Mouse (Mus musculus) spleen, postnatal 4 days (tissue): ENCODE data around the gene Pgc.
A peak's percentile ranks its signal among the peaks of the same experiment; 100 is the strongest.

Experiments used
- DNase-seq, 2 experiments: peaks; one replicate each; pipeline ENCODE4 v3.0.0; 2022; ENCODE audit warnings: low spot score in 2 of 2

The Pgc gene

DNA sequence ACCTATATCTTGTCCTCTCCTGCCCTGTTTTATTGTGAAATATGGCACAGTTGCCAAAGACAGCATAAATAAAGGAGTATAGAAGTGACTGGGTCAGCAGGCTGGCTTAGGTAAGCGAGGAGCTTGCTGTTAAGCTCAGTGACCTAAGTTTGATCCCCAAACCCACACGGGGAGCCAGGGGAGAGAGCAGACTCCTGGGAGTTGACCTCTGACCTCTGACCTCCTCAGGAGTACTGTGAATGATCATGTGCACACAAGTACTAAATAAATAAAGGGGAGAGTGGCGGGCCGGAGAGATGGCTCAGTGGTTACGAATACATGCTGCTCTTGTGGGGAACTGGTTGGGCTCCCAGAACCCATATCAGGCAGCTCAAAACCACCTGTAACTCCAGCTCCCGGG, 23.5 kb downstream of the Pgc start:
- no peak for DNase-seq

DNA sequence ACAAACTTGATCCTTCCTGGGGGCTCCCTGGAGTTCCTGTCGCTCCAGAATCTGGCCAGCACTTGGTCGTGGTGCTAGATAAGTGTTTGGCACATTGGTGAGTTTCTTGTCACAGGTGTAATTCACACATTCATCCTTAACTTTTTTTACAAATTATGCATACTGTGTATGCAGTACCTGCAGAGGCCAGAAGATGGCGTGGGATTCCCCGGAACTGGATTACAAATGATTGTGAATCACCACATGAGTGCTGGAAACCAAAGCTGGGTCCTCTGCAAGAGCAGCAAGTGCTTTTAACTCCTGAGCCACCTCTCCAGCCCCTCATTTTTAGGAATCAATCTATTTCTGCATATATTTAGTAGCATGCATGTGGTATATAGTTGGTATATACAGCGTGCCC, 25.2 kb downstream of the Pgc start:
- no peak for DNase-seq

GRCm38 (mm10) chr17:47753130-47753775, 26.6 kb downstream of the Pgc start:
- DNase-seq: no peak

DNA sequence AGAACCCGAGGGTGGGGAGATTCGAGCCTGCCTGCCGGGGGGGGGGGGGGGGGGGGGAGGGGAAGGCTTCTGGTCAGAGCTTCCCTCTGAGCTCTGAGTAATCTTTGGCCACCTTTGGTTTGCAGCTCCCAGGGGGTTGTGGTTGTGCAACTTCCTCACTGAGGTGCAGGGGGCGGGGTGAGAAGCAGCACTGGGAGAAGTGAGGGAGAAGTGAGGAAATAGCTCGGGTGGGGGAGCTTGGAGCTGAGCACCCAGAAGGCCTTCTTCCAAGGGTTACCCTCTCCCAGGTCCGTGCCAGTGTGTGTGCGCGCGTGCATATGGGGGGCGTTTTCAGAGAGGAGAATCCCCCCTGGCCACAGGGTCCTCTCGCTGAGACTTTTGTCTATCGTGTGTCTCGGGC, 27.6 kb downstream of the Pgc start:
- peak; percentile 68 to 78 for DNase-seq

DNA sequence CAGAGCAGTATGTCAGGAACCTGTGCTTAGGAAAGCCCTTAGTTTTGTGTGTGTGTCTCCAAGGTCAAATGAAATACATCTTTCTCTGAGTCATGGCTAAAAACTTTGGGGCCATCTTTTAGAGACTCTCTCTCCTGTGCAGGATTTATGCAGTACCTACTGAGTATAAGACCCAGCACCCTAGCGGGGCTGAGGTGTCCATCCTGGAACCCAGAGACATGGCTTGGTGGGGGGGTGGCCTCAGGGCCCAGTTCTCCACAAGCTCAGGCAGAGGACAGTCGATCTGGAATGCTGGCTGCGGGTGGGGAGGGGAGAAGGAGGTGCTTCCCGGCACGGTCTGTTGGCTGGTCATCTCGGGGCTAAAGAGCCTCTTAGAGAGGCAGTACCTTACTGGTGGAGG, 29.7 kb downstream of the Pgc start:
- DNase-seq: no peak

DNA sequence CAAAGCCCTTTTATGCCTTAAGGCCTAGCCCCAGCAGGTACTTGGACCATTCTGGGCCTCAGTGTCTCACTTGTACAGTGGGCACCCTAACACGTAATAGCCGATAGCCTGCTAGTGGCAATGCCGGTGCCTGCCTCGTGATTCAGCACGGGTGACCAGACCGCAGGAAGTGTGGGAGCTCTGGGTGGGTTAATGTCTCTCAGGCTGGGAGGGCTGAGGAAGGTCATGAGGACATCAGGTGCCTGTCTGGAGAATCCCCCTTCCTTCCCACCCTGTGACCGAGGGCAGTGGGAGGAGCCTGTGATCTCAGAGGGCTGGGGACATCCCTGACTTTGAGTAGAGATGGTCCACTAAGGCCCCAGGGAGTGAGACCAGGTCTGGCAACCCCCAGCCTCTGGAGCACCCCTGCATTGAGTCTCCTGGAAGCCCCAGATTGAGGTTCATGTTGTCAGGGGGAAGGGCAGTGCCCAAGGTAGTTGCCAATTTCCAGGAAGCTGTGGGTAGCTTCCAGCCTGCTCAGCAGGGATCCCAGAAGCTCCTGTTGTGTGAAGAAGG, 30.5 kb downstream of the Pgc start:
- DNase-seq: no peak

DNA sequence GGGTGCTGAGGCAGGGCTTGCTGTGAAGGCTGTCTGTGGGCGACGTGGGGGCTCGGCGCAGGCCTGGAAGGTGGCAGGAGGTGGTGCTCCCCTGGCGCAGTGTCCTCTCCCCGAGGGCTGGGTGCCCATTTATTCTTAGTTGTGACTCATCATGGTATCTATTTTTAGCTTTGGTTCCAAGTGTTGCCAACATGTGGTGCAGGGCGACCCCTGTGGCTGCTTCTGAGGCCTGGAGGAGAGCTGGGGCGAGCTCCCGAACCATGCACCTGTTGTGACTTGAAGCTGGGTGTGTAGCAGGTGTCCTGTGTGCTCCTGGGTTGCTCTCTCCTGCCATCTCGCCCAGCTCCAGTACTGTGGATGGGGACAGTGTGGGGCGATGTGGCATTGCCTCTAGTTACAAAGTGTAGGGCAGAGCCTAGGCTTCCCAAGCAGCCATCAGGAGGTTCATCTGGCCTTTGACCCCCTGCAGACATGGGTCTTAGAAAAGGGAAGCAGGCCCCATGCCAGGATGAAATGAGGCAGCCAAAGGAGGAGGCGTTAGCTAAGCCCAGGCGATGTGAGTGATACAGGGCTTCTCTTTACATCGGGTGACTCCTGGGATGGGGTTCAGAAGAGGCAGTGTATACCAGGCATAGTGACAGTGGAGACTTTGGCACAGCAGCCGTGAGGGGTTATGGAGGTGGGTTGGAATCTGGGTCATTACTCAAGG, 33.2 kb downstream of the Pgc start:
- no peak for DNase-seq

GRCm38 (mm10) chr17:47762028-47762427, 35.4 kb downstream of the Pgc start:
- DNase-seq: no peak

DNA sequence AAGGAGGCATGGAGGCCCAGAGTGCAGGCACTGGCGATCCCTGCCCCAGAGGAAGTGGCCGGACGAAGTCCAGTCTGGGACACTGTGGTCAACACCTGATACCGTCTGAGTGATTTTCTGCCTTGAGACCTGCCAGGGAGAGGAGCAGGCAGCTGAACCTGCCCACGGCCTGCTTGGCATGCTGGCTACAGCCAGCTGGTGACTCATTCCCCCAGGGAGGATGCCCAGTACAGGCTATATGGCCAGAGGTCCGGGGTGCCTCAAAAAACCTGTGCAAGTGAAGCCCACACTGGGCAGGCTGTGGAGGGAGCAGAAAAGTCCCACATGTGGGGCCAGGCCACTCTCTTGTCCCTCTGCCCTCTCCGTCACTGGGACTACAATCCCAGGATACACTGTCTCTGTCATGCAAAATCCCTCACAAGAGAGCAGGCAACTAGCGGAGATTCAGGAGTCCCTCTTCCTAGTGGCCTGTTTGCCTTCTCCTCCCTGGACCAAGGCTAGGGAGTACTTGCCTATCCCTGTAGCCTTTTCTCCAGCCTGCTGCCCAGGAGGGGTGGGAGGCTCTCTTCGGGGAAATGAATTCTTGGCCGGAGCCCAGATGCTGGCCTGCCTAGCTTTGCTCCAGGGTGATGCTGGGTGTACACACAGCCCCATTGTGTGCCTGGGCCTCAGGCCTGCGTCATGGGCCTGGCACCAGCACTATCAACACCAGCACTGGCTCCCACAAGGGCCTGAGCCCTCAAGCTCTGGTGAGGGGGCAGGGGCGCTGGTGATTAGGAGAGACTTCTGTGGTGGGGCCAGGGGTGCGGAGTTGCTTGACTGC, 36.1 kb downstream of the Pgc start:
- DNase-seq: no peak

DNA sequence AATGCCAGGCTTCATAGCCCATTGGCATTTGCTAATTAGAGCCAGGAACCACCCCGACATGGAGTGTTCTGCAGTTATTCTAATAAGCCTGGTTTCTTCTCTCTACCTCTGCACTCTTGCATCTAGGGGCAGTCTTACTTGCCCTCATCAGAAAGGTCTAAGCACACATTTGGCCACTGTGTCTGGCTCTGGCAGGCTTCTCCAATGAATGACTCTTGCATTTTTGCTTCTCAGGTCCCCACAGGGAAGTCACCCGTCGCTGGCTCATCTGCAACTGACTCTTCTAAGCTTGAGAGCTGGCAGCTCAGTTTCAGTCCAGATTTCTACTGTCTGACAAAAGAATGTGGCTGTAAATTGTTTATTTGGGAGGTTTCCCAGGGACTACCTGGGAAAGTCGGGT, 39.3 kb downstream of the Pgc start:
- no peak for DNase-seq

DNA sequence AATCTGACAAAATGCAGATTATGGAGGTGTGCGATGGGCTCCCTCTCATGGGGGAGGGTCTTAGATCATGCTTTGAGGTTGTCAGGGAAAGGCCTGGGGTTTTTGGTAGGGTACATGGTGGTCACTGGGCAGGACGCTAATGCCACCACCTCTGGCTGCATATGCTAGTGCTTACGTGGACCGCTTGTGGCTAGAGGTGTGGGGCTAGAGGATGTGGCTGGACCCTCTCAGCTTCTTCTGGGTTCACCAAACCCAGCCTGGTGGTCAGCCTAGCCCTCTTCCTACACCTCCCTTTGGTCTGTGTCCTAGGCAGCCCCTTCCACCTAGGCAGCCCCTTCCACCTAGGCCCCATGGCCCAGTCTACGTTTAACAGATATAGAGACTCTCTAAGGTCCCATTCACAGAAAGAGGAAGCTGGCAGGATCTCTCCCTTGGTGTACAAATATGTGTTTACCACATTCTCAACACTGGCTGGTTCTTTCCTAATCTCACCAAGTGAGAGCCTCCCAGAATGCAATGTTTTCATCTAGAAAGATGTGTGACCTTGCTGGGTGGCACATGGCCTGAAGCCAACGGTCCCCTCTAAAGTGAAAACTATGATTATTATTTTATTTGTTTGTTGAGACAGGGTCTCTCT, 39.9 kb downstream of the Pgc start:
- no peak for DNase-seq

GRCm38 (mm10) chr17:47767081-47767455, 40.4 kb downstream of the Pgc start:
- no peak for DNase-seq

- no peak for DNase-seq
Measured at GRCm38 (mm10) chr17:47767456-47768141, 41.0 kb downstream of the Pgc start.

- DNase-seq: peak; percentile 77 to 86
Measured at GRCm38 (mm10) chr17:47768707-47769276, 42.1 kb downstream of the Pgc start.

GRCm38 (mm10) chr17:47769389-47770299, 43.0 kb downstream of the Pgc start:
- no peak for DNase-seq

- no peak for DNase-seq
Measured at GRCm38 (mm10) chr17:47773604-47774003, 47.0 kb downstream of the Pgc start.

- DNase-seq: no peak
Measured at GRCm38 (mm10) chr17:47777141-47777540, 50.5 kb downstream of the Pgc start.

DNA sequence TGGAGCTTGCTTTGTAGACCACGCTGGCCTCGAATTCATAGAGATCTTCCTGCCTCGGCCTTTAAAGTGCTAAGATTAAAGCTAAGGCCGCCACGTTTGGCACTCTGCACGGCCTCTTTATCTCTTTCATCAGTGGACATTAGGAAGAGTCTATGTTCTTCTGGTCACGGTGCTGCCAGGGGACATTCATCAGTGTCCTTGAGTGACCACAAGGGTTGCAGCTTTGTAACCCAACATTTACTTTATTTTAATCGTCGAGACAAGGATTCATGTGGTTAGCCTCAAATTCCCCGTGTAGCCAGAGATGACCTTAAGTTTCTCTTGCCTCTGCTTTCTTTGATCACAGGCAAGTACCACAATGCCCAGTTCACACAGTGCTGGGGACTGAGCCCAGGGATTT, 53.8 kb downstream of the Pgc start:
- no peak for DNase-seq

GRCm38 (mm10) chr17:47782486-47782885, 55.8 kb downstream of the Pgc start:
- DNase-seq: no peak
